Mouse (Mus musculus) CH12.LX (cell line): ENCODE results near the gene Krtap5-2. TPM values are rescaled to one million over a fixed set of nuclear protein-coding genes. Genes with fewer than 3 reads are reported as not detected.
"Not testable (repeated sequence)": the region's sequence is repeated elsewhere in the genome, so short reads cannot be mapped to it uniquely, and the experiment has no call there.

ENCODE experiments used
- DNase-seq: peaks from one replicate; pipeline ENCODE4 v3.0.0-alpha.2; 2013; ENCODE audit errors: extremely low read depth
- H3K27ac ChIP-seq: 2 replicates; pipeline ENCODE4 v1.5.1; 2012; ENCODE audit warnings: low read depth, mild to moderate bottlenecking, control low read depth, moderate library complexity; ENCODE audit not compliant: insufficient read depth
- H3K27me3 ChIP-seq: replicated peaks from 2 replicates; pipeline ENCODE3; 2012; ENCODE audit warnings: inconsistent platforms
- H3K36me3 ChIP-seq, 2 experiments: replicated peaks in 1 of 2; 2 replicates each; pipeline versions ENCODE3 to v1.6.1; 2012; ENCODE audit warnings: inconsistent platforms in 1 of 2, low read length in 1 of 2, mild to moderate bottlenecking in 1 of 2, mixed read lengths in 1 of 2, moderate library complexity in 1 of 2; ENCODE audit not compliant: control insufficient read depth in 1 of 2, insufficient read depth in 1 of 2
- H3K4me1 ChIP-seq, 2 experiments: 2 replicates each; pipeline ENCODE4 v1.6.1; 2012; ENCODE audit warnings: inconsistent platforms in 1 of 2, moderate library complexity in 1 of 2; ENCODE audit not compliant: insufficient read depth in 2 of 2, control insufficient read depth in 1 of 2
- H3K4me2 ChIP-seq: 2 replicates; pipeline ENCODE4 v1.6.1; 2012; ENCODE audit warnings: low read depth, mild to moderate bottlenecking, control low read depth; ENCODE audit not compliant: poor library complexity, insufficient read depth, severe bottlenecking
- H3K4me3 ChIP-seq, 3 experiments: fragments of 150-350 bp in 1 of 3; sonication (generic) in 1 of 3; replicated peaks in 1 of 3; 2 replicates each; pipeline versions ENCODE3 to v1.5.1; 2011 to 2012; ENCODE audit warnings: low read depth in 2 of 3, low read length in 2 of 3, mild to moderate bottlenecking in 2 of 3, moderate library complexity in 2 of 3, control low read depth in 1 of 3, improper control_type of control experiment in 1 of 3, inconsistent platforms in 1 of 3, mixed read lengths in 1 of 3; ENCODE audit not compliant: poor library complexity in 1 of 3
- H3K79me2 ChIP-seq: replicated peaks from 2 replicates; pipeline ENCODE4 v1.6.1; 2012; ENCODE audit warnings: mild to moderate bottlenecking, moderate library complexity; ENCODE audit not compliant: control insufficient read depth, poor library complexity, insufficient read depth, severe bottlenecking; ENCODE audit errors: extremely low read depth
- H3K9ac ChIP-seq: 2 replicates; pipeline ENCODE4 v1.6.1; 2012; ENCODE audit warnings: low read depth, mild to moderate bottlenecking, control low read depth, moderate library complexity; ENCODE audit not compliant: insufficient read depth
- H3K9me3 ChIP-seq: replicated peaks from 2 replicates; pipeline ENCODE3; 2012; ENCODE audit warnings: low read length, inconsistent platforms, mixed read lengths
- BHLHE40 ChIP-seq: IDR thresholded peaks from 2 replicates; pipeline ENCODE4 v1.6.1; 2011; ENCODE audit warnings: mild to moderate bottlenecking, low read depth, low read length, improper control_type of control experiment
- CTCF ChIP-seq, 2 experiments: IDR thresholded peaks in 1 of 2; conservative IDR thresholded peaks in 1 of 2; 2 replicates each; pipeline ENCODE4 v1.5.1; 2011 to 2012; ENCODE audit warnings: low read depth in 2 of 2, low read length in 2 of 2, improper control_type of control experiment in 1 of 2, inconsistent platforms in 1 of 2, mild to moderate bottlenecking in 1 of 2, moderate library complexity in 1 of 2
- ELF1 ChIP-seq: IDR thresholded peaks from 2 replicates; pipeline ENCODE4 v1.6.1; 2014; ENCODE audit warnings: low read depth, mild to moderate bottlenecking, inconsistent platforms, low read length, improper control_type of control experiment
- EP300 ChIP-seq: IDR thresholded peaks from 2 replicates; pipeline ENCODE4 v1.6.1; 2011; ENCODE audit warnings: low read length, improper control_type of control experiment
- GABPA ChIP-seq: IDR thresholded peaks from 2 replicates; pipeline ENCODE4 v1.6.1; 2012; ENCODE audit warnings: low read depth, low read length, improper control_type of control experiment, inconsistent platforms; ENCODE audit not compliant: insufficient replicate concordance
- JUND ChIP-seq: conservative IDR thresholded peaks from 2 replicates; pipeline ENCODE4 v1.6.1; 2011; ENCODE audit warnings: low read depth, low read length, improper control_type of control experiment
- MAFK ChIP-seq: IDR thresholded peaks from 2 replicates; pipeline ENCODE4 v1.6.1; 2011; ENCODE audit warnings: low read length, improper control_type of control experiment; ENCODE audit not compliant: insufficient replicate concordance
- MAX ChIP-seq: IDR thresholded peaks from 2 replicates; pipeline ENCODE4 v1.6.1; 2011; ENCODE audit warnings: low read length, improper control_type of control experiment
- POLR2AphosphoS2 ChIP-seq: IDR thresholded peaks from 2 replicates; pipeline ENCODE4 v1.6.1; 2011; ENCODE audit warnings: low read depth, low read length, improper control_type of control experiment
- RCOR1 ChIP-seq: conservative IDR thresholded peaks from 2 replicates; pipeline ENCODE4 v1.6.1; 2012; ENCODE audit warnings: low read depth, mild to moderate bottlenecking, inconsistent platforms, low read length, improper control_type of control experiment
- ZMIZ1 ChIP-seq: IDR thresholded peaks from 2 replicates; pipeline ENCODE4 v1.6.1; 2012; ENCODE audit warnings: low read depth, mild to moderate bottlenecking, inconsistent platforms, low read length, improper control_type of control experiment
- dilution Hi-C: fragments of 300-500 bp; cut with MboI; formaldehyde crosslinking; loops from 2 replicates; pipeline ENCODE4 v1.14.3; 2020; ENCODE audit warnings: low sequenced_read_pairs; ENCODE audit not compliant: extremely low pct_unique_long_range_greater_than_20kb, extremely low pct_ligation_motif_present
- in situ Hi-C: fragments of 300-500 bp; cut with MboI; formaldehyde crosslinking; loops from 3 replicates; pipeline ENCODE4 v1.14.3; 2019; ENCODE audit warnings: low sequenced_read_pairs, low pct_ligation_motif_present, low pct_unique_long_range_greater_than_20kb, mixed read lengths
- polyA plus RNA-seq: library from polyadenylated mRNA; unstranded; fragments of >175 nt; gene quantifications from 2 replicates; pipeline ENCODE4 v1.2.1, GENCODE M21; 2012; ENCODE audit warnings: low read depth; ENCODE audit not compliant: insufficient read length
- total RNA-seq, 2 experiments: library from RNA; depleted of rRNA; stranded (reverse); fragments of 300-350 nt in 1 of 2; fragments of >200 nt in 1 of 2; gene quantifications; 2 replicates each; pipeline ENCODE4 v1.2.3; 2012 to 2014

Krtap5-2 gene
- total and polyA plus RNA-seq, 3 experiments = not detected

- H3K79me2 ChIP-seq = no peaks in the 10 kb centered on the region
- peaks cover 53% of the 10 kb centered on the region for H3K27me3 ChIP-seq
- H3K9me3 ChIP-seq = peaks cover 7% of the 10 kb centered on the region
- H3K4me1 ChIP-seq = no peaks in the 10 kb centered on the region
- in situ Hi-C loops = no loop called here
- no peaks in the 10 kb centered on the region for H3K36me3 ChIP-seq
- no peak overlapping the region for H3K4me3 ChIP-seq
- dilution Hi-C loops = no loop called here
- no peak overlapping the region for H3K27ac ChIP-seq
- H3K4me2 ChIP-seq = no peak overlapping the region
- TF ChIP-seq JUND (no peak), CTCF (conservative IDR thresholded peaks at IDR 0.05 in 1 of 2, IDR thresholded peaks at IDR 0.05 in 1 of 2; ENCODE audit: low read depth in 2 of 2, low read length in 2 of 2) (peak in 1 of 2 experiments; percentile 13; a peak in 1 of 4 replicates)
- no peak overlapping the region for H3K9ac ChIP-seq
- DNase-seq = no peak
Measured at GRCm38 (mm10) chr7:142145413-142145940, 30.3 kb downstream of the Krtap5-2 start.

- peaks cover 6% of the 10 kb centered on the region for H3K9me3 ChIP-seq
- dilution Hi-C loops (no loop called here), in situ Hi-C loops (no loop called here)
- H3K79me2 ChIP-seq = no peaks in the 10 kb centered on the region
- no peaks in the 10 kb centered on the region for H3K4me1 ChIP-seq
- no peak for DNase-seq
- H3K36me3 ChIP-seq = no peaks in the 10 kb centered on the region
- no peak within 1 kb of the TSS for H3K4me2 ChIP-seq
- TF ChIP-seq MAX = no peak
- no peak for TF ChIP-seq ELF1
- TF ChIP-seq EP300 = no peak
- no peak for TF ChIP-seq BHLHE40
- TF ChIP-seq RCOR1 = no peak
- TF ChIP-seq CTCF (conservative IDR thresholded peaks at IDR 0.05 in 1 of 2, IDR thresholded peaks at IDR 0.05 in 1 of 2; ENCODE audit: low read depth in 2 of 2, low read length in 2 of 2) = no peak
- TF ChIP-seq POLR2AphosphoS2 = no peak
- TF ChIP-seq GABPA = no peak
- TF ChIP-seq ZMIZ1 = no peak
- no peak for TF ChIP-seq MAFK
- TF ChIP-seq, all 38 proteins: peak for 0
- H3K4me3 ChIP-seq = no peak within 1 kb of the TSS
- peaks cover 58% of the 10 kb centered on the region for H3K27me3 ChIP-seq
- H3K9ac ChIP-seq = no peak within 1 kb of the TSS
- H3K27ac ChIP-seq = no peak within 1 kb of the TSS
Measured at GRCm38 (mm10) chr7:142144507-142144906, 31.3 kb downstream of the Krtap5-2 start, which contains the start of gene Gm45337. Gm45337 (minus strand) TSS chr7:142144607.

- H3K36me3 ChIP-seq, H3K4me3 ChIP-seq, H3K4me2 ChIP-seq, H3K9me3 ChIP-seq, H3K9ac ChIP-seq, DNase-seq, in situ Hi-C loops, H3K4me1 ChIP-seq, H3K79me2 ChIP-seq, dilution Hi-C loops, H3K27ac ChIP-seq: not testable (repeated sequence)
- peaks cover 63% of the 10 kb centered on the region for H3K27me3 ChIP-seq
Measured at GRCm38 (mm10) chr7:142143506-142144010, 32.2 kb downstream of the Krtap5-2 start.
